Mouse (Mus musculus) forebrain, embryonic 15.5 days (tissue): ENCODE measurements at regions not wholly inside any gene's neighbourhood (a gene's known extent, or its start where the extent isn't known, plus 50 kb on each side); places are given as distances from the start of the nearest gene placed in this dataset.

Source experiments
- ATAC-seq: fragments of 200-750 bp; cut with Nextera tagmentation; replicated peaks from 2 replicates; pipeline ENCODE4 v1.8.0; 2017; ENCODE audit warnings: mild to moderate bottlenecking, moderate TSS enrichment, moderate library complexity
- H3K27ac ChIP-seq: fragments of 300-500 bp; sonication (generic); replicated peaks from 2 replicates; pipeline ENCODE4 v1.5.1; 2015; ENCODE audit warnings: mild to moderate bottlenecking, inconsistent platforms
- H3K27me3 ChIP-seq: fragments of 300-500 bp; sonication (generic); 2 replicates; pipeline ENCODE4 v1.6.1; 2015; ENCODE audit warnings: inconsistent platforms
- H3K36me3 ChIP-seq: fragments of 300-500 bp; sonication (generic); 2 replicates; pipeline ENCODE4 v1.6.1; 2015; ENCODE audit warnings: mild to moderate bottlenecking, inconsistent platforms
- H3K4me1 ChIP-seq: fragments of 300-500 bp; sonication (generic); 2 replicates; pipeline ENCODE4 v1.6.1; 2015; ENCODE audit warnings: inconsistent platforms
- H3K4me2 ChIP-seq: fragments of 300-500 bp; sonication (generic); replicated peaks from 2 replicates; pipeline ENCODE4 v1.6.1; 2015; ENCODE audit warnings: mild to moderate bottlenecking, inconsistent platforms
- H3K4me3 ChIP-seq: fragments of 300-500 bp; sonication (generic); 2 replicates; pipeline ENCODE4 v1.5.1; 2015; ENCODE audit warnings: mild to moderate bottlenecking, inconsistent platforms
- H3K9ac ChIP-seq: fragments of 300-500 bp; sonication (generic); replicated peaks from 2 replicates; pipeline ENCODE4 v1.6.1; 2015; ENCODE audit warnings: mild to moderate bottlenecking, inconsistent platforms
- H3K9me3 ChIP-seq: fragments of 300-500 bp; sonication (generic); 2 replicates; pipeline ENCODE4 v1.6.1; 2016; ENCODE audit warnings: inconsistent platforms
- WGBS: fragments of 180-500 bp; shearing (Covaris S2); methylation state at CpG from one replicate; pipeline ENCODE4 v1.1.7; 2015; ENCODE audit warnings: mixed read lengths; 5-methylcytosine and 5-hydroxymethylcytosine counted together

GRCm38 (mm10) chr12:35863141-35863540, 62.3 kb upstream of the Agr3 start:
- no peak overlapping the region for H3K4me2 ChIP-seq
- H3K9me3 ChIP-seq = no peaks in the 10 kb centered on the region
- no peaks in the 10 kb centered on the region for H3K4me1 ChIP-seq
- 97% methylated on average over 1 of the region's 1 CpGs for WGBS
- no peak for ATAC-seq
- no peaks in the 10 kb centered on the region for H3K27me3 ChIP-seq
- no peak overlapping the region for H3K27ac ChIP-seq
- no peak overlapping the region for H3K4me3 ChIP-seq
- H3K9ac ChIP-seq = no peak overlapping the region
- H3K36me3 ChIP-seq = no peaks in the 10 kb centered on the region

- no peak overlapping the region for H3K4me2 ChIP-seq
- H3K27me3 ChIP-seq = no peaks in the 10 kb centered on the region
- ATAC-seq = peak; percentile 96
- no peaks in the 10 kb centered on the region for H3K36me3 ChIP-seq
- H3K9ac ChIP-seq = no peak overlapping the region
- peaks cover 3% of the 10 kb centered on the region; the same call in 1 of the 2 replicates for H3K4me1 ChIP-seq
- H3K9me3 ChIP-seq = no peaks in the 10 kb centered on the region
- H3K4me3 ChIP-seq = no peak overlapping the region
- WGBS = 74% methylated on average over 4 of the region's 4 CpGs
- peak overlapping the region; percentile 65; the same call in 1 of the 2 replicates for H3K27ac ChIP-seq
Observed at GRCm38 (mm10) chr12:35853159-35853558, 72.3 kb upstream of the Agr3 start.

- no peaks in the 10 kb centered on the region for H3K9me3 ChIP-seq
- H3K4me1 ChIP-seq = peaks cover 6% of the 10 kb centered on the region; the same call in 1 of the 2 replicates
- no peak overlapping the region for H3K4me2 ChIP-seq
- H3K27me3 ChIP-seq = no peaks in the 10 kb centered on the region
- WGBS = 46% methylated on average over 5 of the region's 5 CpGs
- no peaks in the 10 kb centered on the region for H3K36me3 ChIP-seq
- peak overlapping the region; percentile 2; the same call in 1 of the 2 replicates for H3K27ac ChIP-seq
- peak; percentile 82 for ATAC-seq
- H3K4me3 ChIP-seq = no peak overlapping the region
- H3K9ac ChIP-seq = no peak overlapping the region
Observed at GRCm38 (mm10) chr12:35846905-35847610, 78.4 kb upstream of the Agr3 start.

GRCm38 (mm10) chr12:35836946-35837345, 88.5 kb upstream of the Agr3 start:
- H3K36me3 ChIP-seq = no peaks in the 10 kb centered on the region
- H3K4me3 ChIP-seq = no peak overlapping the region
- no peak overlapping the region for H3K9ac ChIP-seq
- no peak overlapping the region for H3K4me2 ChIP-seq
- no peak overlapping the region for H3K27ac ChIP-seq
- no peaks in the 10 kb centered on the region for H3K27me3 ChIP-seq
- H3K9me3 ChIP-seq = no peaks in the 10 kb centered on the region
- no peaks in the 10 kb centered on the region for H3K4me1 ChIP-seq
- ATAC-seq = no peak

GRCm38 (mm10) chr12:35833285-35833684, 92.1 kb upstream of the Agr3 start:
- H3K4me1 ChIP-seq = no peaks in the 10 kb centered on the region
- no peaks in the 10 kb centered on the region for H3K36me3 ChIP-seq
- WGBS = 77% methylated on average over 3 of the region's 3 CpGs
- H3K4me3 ChIP-seq = no peak overlapping the region
- H3K9ac ChIP-seq = no peak overlapping the region
- no peaks in the 10 kb centered on the region for H3K9me3 ChIP-seq
- no peak overlapping the region for H3K27ac ChIP-seq
- H3K27me3 ChIP-seq = no peaks in the 10 kb centered on the region
- no peak for ATAC-seq
- H3K4me2 ChIP-seq = no peak overlapping the region

GRCm38 (mm10) chr12:35831922-35832512, 93.4 kb upstream of the Agr3 start:
- ATAC-seq = no peak
- no peak overlapping the region for H3K9ac ChIP-seq
- H3K4me1 ChIP-seq = no peaks in the 10 kb centered on the region
- H3K4me3 ChIP-seq = no peak overlapping the region
- no peaks in the 10 kb centered on the region for H3K36me3 ChIP-seq
- H3K27ac ChIP-seq = no peak overlapping the region
- WGBS = 68% methylated on average over 2 of the region's 2 CpGs
- H3K9me3 ChIP-seq = no peaks in the 10 kb centered on the region
- no peak overlapping the region for H3K4me2 ChIP-seq
- H3K27me3 ChIP-seq = no peaks in the 10 kb centered on the region

- no peaks in the 10 kb centered on the region for H3K9me3 ChIP-seq
- ATAC-seq = peak; percentile 61
- no peaks in the 10 kb centered on the region for H3K27me3 ChIP-seq
- H3K27ac ChIP-seq = no peak overlapping the region
- 13% methylated on average over 5 of the region's 5 CpGs for WGBS
- H3K4me2 ChIP-seq = no peak overlapping the region
- H3K36me3 ChIP-seq = no peaks in the 10 kb centered on the region
- H3K4me1 ChIP-seq = no peaks in the 10 kb centered on the region
- no peak overlapping the region for H3K9ac ChIP-seq
- H3K4me3 ChIP-seq = no peak overlapping the region
Observed at GRCm38 (mm10) chr12:35831268-35831667, 94.2 kb upstream of the Agr3 start.

- H3K9ac ChIP-seq = no peak overlapping the region
- no peaks in the 10 kb centered on the region for H3K36me3 ChIP-seq
- ATAC-seq = no peak
- no peak overlapping the region for H3K27ac ChIP-seq
- H3K9me3 ChIP-seq = no peaks in the 10 kb centered on the region
- WGBS = 66% methylated on average over 2 of the region's 2 CpGs
- H3K4me2 ChIP-seq = no peak overlapping the region
- no peak overlapping the region for H3K4me3 ChIP-seq
- H3K27me3 ChIP-seq = no peaks in the 10 kb centered on the region
- H3K4me1 ChIP-seq = no peaks in the 10 kb centered on the region; the same call in 1 of the 2 replicates
Observed at GRCm38 (mm10) chr12:35827797-35828196, 97.6 kb upstream of the Agr3 start.

- H3K4me3 ChIP-seq = no peak overlapping the region
- WGBS = 91% methylated on average over 5 of the region's 5 CpGs
- no peak overlapping the region for H3K4me2 ChIP-seq
- no peak for ATAC-seq
- H3K27me3 ChIP-seq = no peaks in the 10 kb centered on the region
- H3K4me1 ChIP-seq = no peaks in the 10 kb centered on the region; the same call in 1 of the 2 replicates
- H3K9me3 ChIP-seq = no peaks in the 10 kb centered on the region
- no peak overlapping the region for H3K9ac ChIP-seq
- H3K36me3 ChIP-seq = no peaks in the 10 kb centered on the region
- H3K27ac ChIP-seq = no peak overlapping the region
Observed at GRCm38 (mm10) chr12:35826990-35827389, 98.4 kb upstream of the Agr3 start.

- Histone ChIP-seq H3K27me3 (no peaks in the 10 kb centered on the region), H3K27ac (no peak overlapping the region), H3K4me1 (no peaks in the 10 kb centered on the region; the same call in 1 of the 2 replicates), H3K9ac (no peak overlapping the region), H3K4me3 (no peak overlapping the region), H3K9me3 (no peaks in the 10 kb centered on the region), H3K4me2 (no peak overlapping the region), H3K36me3 (no peaks in the 10 kb centered on the region)
- ATAC-seq = peak; percentile 46; the same call in 1 of the 2 replicates
- 36% methylated on average over 5 of the region's 5 CpGs for WGBS
Observed at GRCm38 (mm10) chr12:35824587-35824987, 100.8 kb upstream of the Agr3 start.

- 91% methylated on average over 2 of the region's 2 CpGs for WGBS
- no peak for ATAC-seq
Observed at GRCm38 (mm10) chr12:35799261-35799660, 126.2 kb upstream of the Agr3 start.

GRCm38 (mm10) chr12:35775396-35775795, 150.0 kb upstream of the Agr3 start:
- 88% methylated on average over 2 of the region's 2 CpGs for WGBS
- Histone ChIP-seq H3K36me3 (no peaks in the 10 kb centered on the region), H3K4me3 (no peak overlapping the region), H3K27ac (no peak overlapping the region), H3K4me2 (no peak overlapping the region), H3K4me1 (no peaks in the 10 kb centered on the region), H3K9ac (no peak overlapping the region), H3K9me3 (no peaks in the 10 kb centered on the region), H3K27me3 (no peaks in the 10 kb centered on the region)
- no peak for ATAC-seq

More at GRCm38 (mm10) chr12:35799261-35799660, 126.2 kb upstream of the Agr3 start:
- Histone ChIP-seq H3K36me3 (no peaks in the 10 kb centered on the region), H3K4me1 (no peaks in the 10 kb centered on the region), H3K4me3 (no peak overlapping the region), H3K9me3 (no peaks in the 10 kb centered on the region), H3K27ac (no peak overlapping the region), H3K4me2 (no peak overlapping the region), H3K9ac (no peak overlapping the region), H3K27me3 (no peaks in the 10 kb centered on the region)
